Mouse (Mus musculus) limb, embryonic 11.5 days (tissue): ENCODE results near the gene Efemp2. TPM values are rescaled to one million over a fixed set of nuclear protein-coding genes. Genes with fewer than 3 reads are reported as not detected.

Experiments
- ATAC-seq: fragments of 200-750 bp; cut with Nextera tagmentation; 2 replicates; pipeline ENCODE4 v1.8.0; 2017; ENCODE audit warnings: low read depth; ENCODE audit not compliant: insufficient number of reproducible peaks, low FRiP score, low TSS enrichment
- DNase-seq: peaks from one replicate; pipeline ENCODE4 v3.0.0-alpha.2; 2015; ENCODE audit warnings: low spot score
- H3K27ac ChIP-seq: fragments of 300-500 bp; sonication (generic); replicated peaks from 2 replicates; pipeline ENCODE4 v1.5.1; 2014; ENCODE audit warnings: low read depth, mild to moderate bottlenecking, low read length
- H3K27me3 ChIP-seq: fragments of 300-500 bp; sonication (generic); 2 replicates; pipeline ENCODE4 v1.6.1; 2014; ENCODE audit warnings: mild to moderate bottlenecking, low read length, mixed read lengths; ENCODE audit not compliant: control insufficient read depth, insufficient read depth
- H3K36me3 ChIP-seq: fragments of 300-500 bp; sonication (generic); 2 replicates; pipeline ENCODE4 v1.6.1; 2014; ENCODE audit warnings: mild to moderate bottlenecking, low read length, moderate library complexity, mixed read lengths; ENCODE audit not compliant: control insufficient read depth, insufficient read depth
- H3K4me1 ChIP-seq: fragments of 300-500 bp; sonication (generic); 2 replicates; pipeline ENCODE4 v1.6.1; 2014; ENCODE audit warnings: low read length, mixed read lengths; ENCODE audit not compliant: control insufficient read depth, insufficient read depth
- H3K4me2 ChIP-seq: fragments of 300-500 bp; sonication (generic); 2 replicates; pipeline ENCODE4 v1.6.1; 2014; ENCODE audit warnings: low read depth, mild to moderate bottlenecking, moderate library complexity; ENCODE audit not compliant: severe bottlenecking
- H3K4me3 ChIP-seq: fragments of 300-500 bp; sonication (generic); 2 replicates; pipeline ENCODE4 v1.5.1; 2014; ENCODE audit warnings: low read depth, low read length
- H3K9ac ChIP-seq: fragments of 300-500 bp; sonication (generic); 2 replicates; pipeline ENCODE4 v1.6.1; 2014; ENCODE audit warnings: mild to moderate bottlenecking, low read length
- H3K9me3 ChIP-seq: fragments of 300-500 bp; sonication (generic); 2 replicates; pipeline ENCODE4 v1.6.1; 2016; ENCODE audit warnings: low read length; ENCODE audit not compliant: control insufficient read depth
- WGBS: fragments of 180-500 bp; shearing (Covaris S2); extraction: QIAGEN DNeasy Blood & Tissue Kit; methylation state at CpG from one replicate; pipeline ENCODE4 v1.1.7; 2014; 5-methylcytosine and 5-hydroxymethylcytosine counted together
- polyA plus RNA-seq: library from polyadenylated mRNA; unstranded; fragments of >200 nt; fragmentation: Nextera tagmentation; extraction: Ambion mirVana; gene quantifications from 2 replicates; pipeline ENCODE4 v1.2.1, GENCODE M21; 2014

Gene Efemp2
- polyA plus RNA-seq: 100 and 105 TPM in 2 replicates

GRCm38 (mm10) chr19:5473720-5474119, at the start of gene Efemp2:
TSS of gene Efemp2 (plus strand) at chr19:5473954.
- no peaks in the 10 kb centered on the region for H3K36me3 ChIP-seq
- H3K9ac ChIP-seq: peak within 1 kb of the TSS; percentile 87
- 2% methylated on average over 22 of the region's 22 CpGs for WGBS
- ATAC-seq (peak; percentile 42; the same call in 1 of the 2 replicates), DNase-seq (peak; percentile 78)
- H3K27ac ChIP-seq: peak within 1 kb of the TSS; percentile 87
- peak within 1 kb of the TSS; percentile 60 for H3K4me3 ChIP-seq
- peaks cover 10% of the 10 kb centered on the region for H3K4me1 ChIP-seq
- peak within 1 kb of the TSS; percentile 88 for H3K4me2 ChIP-seq
- H3K27me3 ChIP-seq: no peaks in the 10 kb centered on the region
- no peaks in the 10 kb centered on the region for H3K9me3 ChIP-seq

GRCm38 (mm10) chr19:5424092-5424781, 49.5 kb upstream of the Efemp2 start:
- under 1% methylated on average over 41 of the region's 48 CpGs for WGBS
- DNase-seq (no peak), ATAC-seq (peak; percentile 64)
- Histone ChIP-seq H3K36me3 (peaks cover 23% of the 10 kb centered on the region), H3K4me2 (peak overlapping the region; percentile 87), H3K4me3 (peak overlapping the region; percentile 88), H3K4me1 (peaks cover 19% of the 10 kb centered on the region), H3K9ac (peak overlapping the region; percentile 72), H3K27me3 (no peaks in the 10 kb centered on the region), H3K27ac (peak overlapping the region; percentile 83), H3K9me3 (no peaks in the 10 kb centered on the region)

- peak; percentile 99 for DNase-seq
- Histone ChIP-seq H3K27me3 (no peaks in the 10 kb centered on the region), H3K4me3 (peak within 1 kb of the TSS; percentile 88), H3K4me1 (peaks cover 19% of the 10 kb centered on the region), H3K27ac (peak within 1 kb of the TSS; percentile 83), H3K9me3 (no peaks in the 10 kb centered on the region), H3K36me3 (peaks cover 23% of the 10 kb centered on the region), H3K4me2 (peak within 1 kb of the TSS; percentile 87), H3K9ac (peak within 1 kb of the TSS; percentile 95)
- ATAC-seq: peak; percentile 88
- WGBS: under 1% methylated on average over 67 of the region's 87 CpGs
Measured at GRCm38 (mm10) chr19:5424782-5425741, 48.7 kb upstream of the Efemp2 start, which contains the start of the genes Drap1 and AI837181. TSS of gene Drap1 (minus strand) at chr19:5424979. TSS of gene AI837181 (plus strand) at chr19:5425144.

GRCm38 (mm10) chr19:5425906-5426565, 47.7 kb upstream of the Efemp2 start:
- Histone ChIP-seq H3K9me3 (no peaks in the 10 kb centered on the region), H3K4me3 (peak overlapping the region; percentile 88), H3K27ac (no peak overlapping the region), H3K36me3 (peaks cover 17% of the 10 kb centered on the region), H3K9ac (peak overlapping the region; percentile 95), H3K4me1 (peaks cover 19% of the 10 kb centered on the region), H3K27me3 (no peaks in the 10 kb centered on the region), H3K4me2 (peak overlapping the region; percentile 87)
- WGBS: 92% methylated on average over 18 of the region's 18 CpGs
- ATAC-seq: no peak
- no peak for DNase-seq

- DNase-seq (no peak), ATAC-seq (no peak)
- Histone ChIP-seq H3K4me1 (peaks cover 19% of the 10 kb centered on the region), H3K4me3 (no peak overlapping the region), H3K27ac (no peak overlapping the region), H3K27me3 (no peaks in the 10 kb centered on the region), H3K4me2 (no peak overlapping the region), H3K9me3 (no peaks in the 10 kb centered on the region), H3K9ac (no peak overlapping the region), H3K36me3 (peaks cover 16% of the 10 kb centered on the region)
- 93% methylated on average over 13 of the region's 13 CpGs for WGBS
Measured at GRCm38 (mm10) chr19:5426640-5427290, 47.0 kb upstream of the Efemp2 start.

- Histone ChIP-seq H3K27me3 (no peaks in the 10 kb centered on the region), H3K9ac (no peak overlapping the region), H3K9me3 (no peaks in the 10 kb centered on the region), H3K4me2 (no peak overlapping the region), H3K4me3 (no peak overlapping the region), H3K36me3 (peaks cover 9% of the 10 kb centered on the region; the same call in 1 of the 2 replicates), H3K4me1 (peaks cover 18% of the 10 kb centered on the region), H3K27ac (no peak overlapping the region)
- no peak for ATAC-seq
- DNase-seq: no peak
- WGBS: 84% methylated on average over 2 of the region's 2 CpGs
Measured at GRCm38 (mm10) chr19:5428083-5428482, 45.7 kb upstream of the Efemp2 start.

DNA sequence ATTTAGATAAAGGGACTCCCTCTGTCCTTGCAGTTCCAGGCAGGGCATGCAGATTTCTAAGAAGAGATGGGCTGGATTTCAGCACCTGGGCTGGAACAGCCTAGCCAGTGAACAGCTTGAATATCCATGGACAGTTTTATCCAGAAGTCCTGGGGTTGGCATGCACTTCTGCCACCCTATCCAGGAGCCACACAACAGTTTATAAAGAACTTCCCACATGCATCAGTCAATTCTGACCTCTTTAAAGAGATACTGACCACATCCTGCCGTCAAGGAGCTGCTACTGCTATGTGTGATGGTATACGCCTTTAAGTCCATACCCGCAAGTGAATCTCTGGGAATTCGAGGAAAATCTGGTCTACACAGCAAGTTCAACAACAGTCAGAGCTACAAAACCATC, 44.5 kb upstream of the Efemp2 start:
- H3K9ac ChIP-seq: no peak overlapping the region
- DNase-seq (no peak), ATAC-seq (no peak)
- peaks cover 9% of the 10 kb centered on the region; the same call in 1 of the 2 replicates for H3K36me3 ChIP-seq
- no peak overlapping the region for H3K4me2 ChIP-seq
- WGBS: 77% methylated on average over 4 of the region's 4 CpGs
- peaks cover 21% of the 10 kb centered on the region for H3K4me1 ChIP-seq
- no peak overlapping the region for H3K4me3 ChIP-seq
- H3K9me3 ChIP-seq: no peaks in the 10 kb centered on the region
- H3K27me3 ChIP-seq: no peaks in the 10 kb centered on the region
- no peak overlapping the region for H3K27ac ChIP-seq
